Mouse (Mus musculus) liver (tissue): Measurements from ENCODE around the gene Prss30.

Source experiments
- DNase-seq: peaks from one replicate; pipeline ENCODE4 v3.0.0-alpha.2; 2020; ENCODE audit warnings: mixed read lengths

The Prss30 gene

DNA sequence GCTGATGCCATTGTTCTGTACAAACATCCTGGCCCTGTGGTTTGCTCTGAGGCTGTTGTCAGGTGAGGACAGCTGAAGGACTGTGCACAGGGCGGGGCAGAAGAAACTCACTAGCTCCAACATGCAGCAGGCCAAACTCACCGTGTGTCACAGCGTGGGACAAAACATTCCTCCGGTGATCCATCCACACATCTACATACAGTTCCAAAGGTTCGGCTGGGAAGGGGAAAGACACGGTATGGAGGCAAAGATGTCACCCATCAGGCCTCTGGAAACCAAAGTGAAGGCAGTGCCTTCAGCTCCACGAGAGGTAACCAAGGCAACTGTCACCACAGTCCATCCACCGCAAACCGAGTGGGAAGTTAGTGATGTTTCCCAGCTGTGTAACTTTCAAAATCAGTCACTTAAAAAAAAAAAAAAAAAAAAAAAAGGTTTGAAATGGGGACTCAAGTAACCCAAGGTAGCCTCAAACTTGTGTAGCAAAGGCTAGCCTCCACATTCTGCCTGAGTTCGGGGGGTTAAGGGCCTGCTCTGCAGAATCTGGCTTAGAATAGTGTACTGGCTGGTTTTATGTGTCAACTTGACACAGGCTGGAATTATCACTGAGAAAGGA lies at the start of gene Prss30:
Gene Prss30 (minus strand): TSS at position 270 of the 613 bp plus-strand sequence.
- DNase-seq, result no peak

DNA sequence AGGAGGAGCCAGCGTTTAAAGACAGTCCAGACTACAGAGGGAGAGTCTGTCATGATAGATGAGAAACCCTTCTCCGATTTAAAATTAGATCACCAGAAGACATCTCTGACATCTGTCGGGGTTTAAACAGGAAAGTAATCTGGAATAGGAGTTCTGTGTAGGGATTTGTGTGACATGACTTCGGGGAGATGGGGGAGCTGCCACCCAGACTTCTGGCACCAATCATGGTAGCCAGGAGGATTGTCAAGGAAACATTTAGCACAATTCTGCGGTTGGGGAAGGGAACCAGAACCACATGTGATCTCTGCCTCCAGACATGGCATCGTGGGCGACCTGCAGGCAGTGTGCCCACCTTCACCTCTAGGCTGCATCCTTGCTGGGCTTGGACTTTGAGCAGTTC lies 49.1 kb upstream of the Prss30 start:
- DNase-seq, result no peak

DNA sequence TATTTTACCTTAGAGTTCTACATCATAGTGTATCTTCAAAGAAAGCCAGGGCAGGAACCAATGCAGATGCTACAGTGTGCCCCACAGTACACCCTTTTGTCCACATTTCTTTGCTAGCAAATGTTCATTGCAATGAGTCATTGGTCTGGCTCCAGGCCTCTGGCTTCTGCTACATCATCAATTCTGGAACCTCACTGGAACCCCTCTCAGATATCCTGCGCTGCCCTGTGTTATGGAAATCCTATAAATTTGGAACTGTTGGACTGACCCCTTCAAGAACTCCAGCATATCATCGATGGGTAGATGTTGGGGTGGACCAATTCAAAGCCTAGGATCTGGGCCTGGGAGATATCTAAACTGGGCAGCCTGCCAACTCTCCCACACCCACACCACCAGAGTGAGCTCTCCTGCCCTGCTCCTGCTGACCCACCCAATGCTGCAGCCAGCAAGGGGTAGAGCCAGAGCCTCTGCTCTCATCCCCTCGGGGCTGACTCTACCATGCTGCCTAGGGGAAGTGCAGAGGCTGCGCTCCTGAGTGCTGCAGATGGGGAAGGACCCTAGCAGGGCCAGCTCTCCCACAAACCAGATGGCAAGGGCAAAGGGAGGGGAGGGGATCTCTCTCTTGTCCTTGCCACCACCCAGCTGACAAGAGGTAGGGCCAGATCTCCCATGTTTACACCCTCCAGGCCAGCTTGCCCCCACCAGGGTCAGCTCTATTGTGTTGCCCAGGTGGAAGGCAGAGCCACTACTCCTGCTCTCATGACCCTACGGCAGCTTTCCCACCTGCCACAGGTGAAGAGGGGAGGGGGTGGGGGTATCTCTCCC lies 41.2 kb upstream of the Prss30 start:
- no peak for DNase-seq

- no peak for DNase-seq
Observed at GRCm38 (mm10) chr17:24020696-24021095, 40.3 kb upstream of the Prss30 start.

DNA sequence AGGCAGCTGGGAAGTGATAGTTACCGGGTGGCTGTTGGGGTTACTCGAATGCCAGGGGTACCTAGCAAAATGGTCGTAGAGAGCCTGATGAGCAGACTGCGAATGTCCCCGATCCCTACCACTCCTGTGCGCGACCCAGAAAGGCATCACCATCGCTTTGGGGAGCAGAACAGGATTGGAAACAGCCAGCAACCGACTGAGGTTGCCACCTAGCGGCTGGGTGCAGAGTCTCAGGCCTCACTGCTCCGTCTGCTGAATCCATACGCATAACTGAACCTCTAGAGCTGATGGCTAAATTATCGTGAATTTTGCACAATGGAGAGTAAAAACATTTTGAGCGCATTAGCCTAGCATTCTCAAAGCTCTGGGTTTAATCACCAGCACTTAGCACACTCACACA lies 35.4 kb upstream of the Prss30 start:
- no peak for DNase-seq

- DNase-seq, result no peak
Observed at GRCm38 (mm10) chr17:24014433-24014965, 34.1 kb upstream of the Prss30 start.

GRCm38 (mm10) chr17:24012921-24013320 lies 32.6 kb upstream of the Prss30 start:
- DNase-seq, result no peak

DNA sequence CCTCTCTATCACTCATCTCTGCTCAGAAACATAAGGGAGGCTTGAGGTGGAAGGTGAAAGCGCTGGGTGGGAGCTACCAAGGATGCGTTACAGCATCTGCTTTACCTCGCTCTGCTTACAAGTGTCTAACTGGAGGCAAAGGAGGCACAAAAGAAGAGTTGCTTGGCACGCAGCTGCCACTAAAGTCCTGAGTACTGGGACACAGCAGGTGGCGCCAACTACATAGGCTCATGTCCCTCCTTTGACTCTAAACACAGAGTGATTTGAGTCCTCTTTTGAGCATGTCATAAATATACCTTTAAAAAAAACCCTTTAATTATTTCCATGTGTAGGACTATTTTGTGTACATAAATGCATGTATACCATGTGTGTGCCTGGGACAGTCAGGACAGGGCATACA lies 29.3 kb upstream of the Prss30 start:
- no peak for DNase-seq

DNA sequence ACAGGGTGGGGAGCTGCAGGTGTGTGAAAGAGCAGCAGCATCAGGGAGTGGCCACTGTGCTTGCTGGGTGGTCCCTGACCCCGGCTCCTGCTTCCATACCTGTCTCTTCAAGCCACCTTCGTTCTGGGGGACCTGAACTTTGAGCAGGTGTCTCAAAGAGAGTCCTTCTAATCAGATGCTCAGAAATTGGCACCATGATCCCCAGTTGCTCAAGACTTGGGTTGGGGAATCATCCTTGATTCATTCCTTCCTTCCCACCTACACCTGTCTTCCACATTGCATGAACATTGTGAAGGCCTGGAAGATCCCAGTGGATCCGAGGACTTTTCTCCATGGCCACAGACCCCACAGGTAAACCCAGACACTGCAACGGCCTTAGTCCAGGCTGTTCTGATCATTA lies 27.7 kb upstream of the Prss30 start:
- no peak for DNase-seq

- DNase-seq, result no peak
Observed at GRCm38 (mm10) chr17:24007391-24007790, 27.0 kb upstream of the Prss30 start.

- no peak for DNase-seq
Observed at GRCm38 (mm10) chr17:24006930-24007329, 26.6 kb upstream of the Prss30 start.

DNA sequence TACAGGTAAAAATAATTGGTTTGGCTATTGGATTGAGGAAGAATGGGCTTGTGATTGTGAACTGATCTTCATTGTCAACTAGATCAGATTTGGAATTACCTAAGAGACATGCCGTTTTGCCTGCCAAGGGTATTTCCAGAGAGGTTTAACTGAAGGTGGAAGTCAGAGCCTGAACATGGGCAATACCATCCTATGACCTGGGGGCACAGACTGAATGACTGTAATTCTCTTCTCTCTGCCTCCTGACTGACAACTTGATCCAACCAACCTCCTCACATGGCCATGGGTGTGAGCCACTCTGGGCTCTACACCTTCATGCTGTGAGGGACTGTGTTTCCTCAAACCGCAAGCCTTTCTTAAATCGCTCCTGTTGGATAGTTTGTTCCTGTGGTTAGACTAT lies 24.7 kb upstream of the Prss30 start:
- no peak for DNase-seq

DNA sequence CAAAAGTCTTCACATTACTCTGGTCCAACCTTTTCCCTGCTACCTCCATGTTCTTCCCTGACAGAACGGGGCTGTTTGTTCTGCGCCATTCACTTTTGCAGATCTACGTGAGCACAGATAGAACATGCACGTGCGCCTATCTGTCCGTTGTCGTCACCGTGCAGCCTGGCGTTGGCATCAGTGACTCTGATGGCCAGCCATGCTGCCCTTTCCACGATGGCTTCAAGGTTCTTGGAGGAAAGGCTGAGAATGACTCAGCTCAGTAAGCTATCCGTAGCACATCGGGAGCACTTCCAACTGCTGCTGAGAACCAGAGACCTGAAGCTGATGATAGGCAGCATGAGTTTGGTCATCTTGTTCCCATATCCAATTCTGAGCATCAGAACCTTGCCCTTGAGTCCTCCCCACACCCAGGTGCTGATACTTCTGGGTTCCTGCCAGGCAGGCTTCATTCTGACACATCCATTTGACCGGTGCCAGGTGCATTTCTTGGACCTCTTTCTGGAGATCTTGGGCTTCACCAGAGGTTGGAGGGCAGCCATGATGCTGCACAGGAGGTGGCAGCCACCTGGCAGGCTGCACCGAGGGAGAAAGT lies 23.8 kb upstream of the Prss30 start:
- DNase-seq, result no peak

GRCm38 (mm10) chr17:24000404-24000803 lies 20.0 kb upstream of the Prss30 start:
- DNase-seq, result no peak

DNA sequence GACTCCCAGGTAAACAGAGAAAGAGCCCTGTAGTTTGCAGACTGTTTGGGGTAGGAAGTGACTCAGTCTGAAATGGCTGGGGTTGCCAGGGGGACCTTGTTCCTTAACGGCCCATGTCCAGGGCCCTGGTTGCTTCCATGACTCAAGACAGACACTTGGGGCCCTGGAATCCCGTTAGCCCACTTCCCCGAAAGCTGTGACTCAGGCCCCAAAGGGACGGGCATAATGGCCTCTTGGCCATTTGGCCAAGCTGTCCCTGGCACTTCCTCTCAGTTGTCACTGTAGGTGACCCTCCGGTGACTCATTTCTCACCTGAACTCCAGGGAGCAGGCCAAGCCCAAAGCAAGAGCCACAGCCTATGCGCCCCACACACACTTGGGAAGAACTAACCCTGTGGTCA lies 18.0 kb upstream of the Prss30 start:
- no peak for DNase-seq

- DNase-seq, result no peak
Observed at GRCm38 (mm10) chr17:23997901-23998300, 17.5 kb upstream of the Prss30 start, which contains the start of gene Prss22. Prss22 (minus strand) TSS chr17:23998100.

GRCm38 (mm10) chr17:23995421-23995820 lies 15.1 kb upstream of the Prss30 start:
- DNase-seq, result no peak

DNA sequence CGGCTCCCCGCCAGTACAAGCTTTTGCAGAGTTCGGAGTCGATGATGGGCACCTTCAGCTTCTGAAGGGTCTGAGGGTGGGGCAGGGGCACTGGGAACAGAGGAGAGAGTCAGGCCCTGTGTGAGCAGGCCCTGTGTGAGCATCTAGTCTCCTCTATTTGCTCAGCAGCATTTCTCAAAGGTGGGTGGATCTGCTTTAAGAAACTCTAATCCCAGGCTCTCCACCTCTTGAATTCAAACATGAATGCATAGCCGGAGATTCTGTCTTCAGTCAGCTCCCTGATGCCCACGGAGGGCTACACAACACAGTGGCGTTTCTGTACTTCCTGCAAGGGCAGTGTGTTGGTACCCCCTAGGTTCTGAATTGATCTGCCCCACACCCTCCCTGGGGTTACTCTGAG lies 14.3 kb upstream of the Prss30 start:
- DNase-seq, result no peak

DNA sequence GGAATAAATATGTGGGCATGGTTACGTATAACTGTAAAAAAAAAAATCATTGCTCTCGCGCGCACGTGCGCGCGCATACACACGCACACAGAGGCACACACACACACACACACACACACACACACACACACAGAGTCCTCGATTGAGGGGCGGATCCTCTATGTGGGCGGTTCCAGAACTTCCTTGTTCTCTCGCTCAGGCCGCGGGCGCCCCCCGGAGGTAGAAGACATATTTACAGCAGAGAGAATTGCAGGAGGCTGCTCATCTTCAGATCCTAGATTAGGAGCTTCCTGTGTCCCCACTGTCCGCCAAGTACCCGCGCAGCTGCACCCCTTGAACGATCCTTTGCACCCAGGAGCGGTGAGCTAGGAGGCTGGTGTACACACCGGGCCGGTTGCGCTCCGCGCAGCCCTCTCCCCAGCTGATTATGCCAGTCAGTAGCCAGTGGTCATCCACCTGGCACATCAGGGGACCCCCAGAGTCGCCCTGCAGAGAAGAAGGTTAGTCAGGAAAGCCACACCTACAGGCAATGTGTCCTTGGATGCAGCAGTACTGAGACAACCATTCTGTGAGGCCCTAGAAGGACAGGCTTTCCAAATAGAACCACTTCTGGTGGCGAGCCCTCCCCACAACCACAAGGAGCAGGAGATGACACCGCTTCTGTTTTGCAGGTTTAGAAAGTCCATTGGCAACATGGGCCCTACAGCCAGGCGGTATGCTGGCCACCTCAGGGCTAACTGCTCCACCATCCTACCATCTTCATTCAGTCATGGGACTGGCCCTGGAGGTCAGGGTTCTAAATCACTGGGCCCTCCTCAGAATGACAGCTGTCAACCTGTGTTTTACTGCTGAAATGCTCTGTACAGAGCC lies 13.4 kb upstream of the Prss30 start:
- DNase-seq, result peak; percentile 90

DNA sequence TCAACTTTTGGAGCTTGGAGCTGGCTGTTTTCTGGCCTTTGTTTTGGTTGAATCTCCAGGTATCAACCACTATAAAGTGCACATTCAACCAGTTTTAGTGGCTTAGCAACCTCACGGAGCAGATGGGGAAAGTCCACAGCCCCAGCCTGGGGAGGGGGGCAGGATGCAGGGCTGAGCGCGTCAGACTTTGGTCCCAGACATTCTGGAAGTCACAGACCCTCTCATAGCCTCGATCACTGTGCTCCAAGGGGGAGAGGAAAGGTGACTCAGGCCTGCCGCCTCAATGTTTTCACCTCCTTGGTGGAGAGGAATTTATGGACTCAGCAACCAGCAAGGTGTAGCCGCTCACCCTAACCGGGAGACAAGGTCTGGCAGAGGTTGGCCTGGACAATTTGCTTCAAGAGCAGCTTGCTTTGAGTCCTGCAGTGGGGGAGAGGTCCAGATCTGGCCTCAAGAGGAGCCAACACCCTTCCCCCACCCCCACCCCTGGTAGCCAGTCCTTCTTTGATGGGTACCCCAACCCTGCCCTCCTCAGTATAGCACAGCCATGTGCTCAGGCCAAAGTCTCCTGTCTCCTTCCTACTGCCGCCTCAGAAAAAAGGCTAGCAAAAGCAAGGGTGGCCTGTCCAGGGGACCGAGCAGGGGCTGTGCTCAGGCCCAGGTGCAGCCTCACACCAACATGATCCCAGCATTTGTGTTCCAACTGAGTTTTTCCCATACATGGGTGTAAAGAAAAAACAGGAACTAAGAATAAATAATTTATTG lies 12.6 kb upstream of the Prss30 start:
- no peak for DNase-seq

- no peak for DNase-seq
Observed at GRCm38 (mm10) chr17:23989802-23990201, 9.4 kb upstream of the Prss30 start.

DNA sequence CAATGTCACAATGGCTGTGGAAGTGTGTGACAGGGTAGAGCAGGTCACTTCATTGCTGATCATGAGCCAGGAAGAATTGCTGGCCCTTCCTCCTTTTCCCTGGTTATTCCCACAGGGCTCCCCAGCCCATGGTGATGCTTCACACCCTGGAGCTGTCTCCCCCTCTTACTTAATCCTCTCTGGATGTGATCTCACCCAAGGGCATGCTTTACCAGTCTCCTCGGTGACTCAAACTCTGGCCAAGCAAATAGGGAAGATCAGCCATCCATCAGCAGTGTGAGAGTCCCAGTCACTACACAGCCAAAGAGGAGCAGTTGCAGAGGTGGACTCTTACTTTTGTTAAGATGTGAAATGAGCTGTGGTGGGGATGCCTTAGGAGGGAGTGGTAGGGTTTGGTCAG lies 4.6 kb upstream of the Prss30 start:
- no peak for DNase-seq
